Mouse (Mus musculus): ENCODE measurements around the gene Rnf10. TPM values are rescaled to one million over a fixed set of nuclear protein-coding genes. Genes with fewer than 3 reads are reported as not detected.

The Rnf10 gene
- polyA plus RNA-seq, 1 experiment from 2014 or later: 62.6 TPM

DNA sequence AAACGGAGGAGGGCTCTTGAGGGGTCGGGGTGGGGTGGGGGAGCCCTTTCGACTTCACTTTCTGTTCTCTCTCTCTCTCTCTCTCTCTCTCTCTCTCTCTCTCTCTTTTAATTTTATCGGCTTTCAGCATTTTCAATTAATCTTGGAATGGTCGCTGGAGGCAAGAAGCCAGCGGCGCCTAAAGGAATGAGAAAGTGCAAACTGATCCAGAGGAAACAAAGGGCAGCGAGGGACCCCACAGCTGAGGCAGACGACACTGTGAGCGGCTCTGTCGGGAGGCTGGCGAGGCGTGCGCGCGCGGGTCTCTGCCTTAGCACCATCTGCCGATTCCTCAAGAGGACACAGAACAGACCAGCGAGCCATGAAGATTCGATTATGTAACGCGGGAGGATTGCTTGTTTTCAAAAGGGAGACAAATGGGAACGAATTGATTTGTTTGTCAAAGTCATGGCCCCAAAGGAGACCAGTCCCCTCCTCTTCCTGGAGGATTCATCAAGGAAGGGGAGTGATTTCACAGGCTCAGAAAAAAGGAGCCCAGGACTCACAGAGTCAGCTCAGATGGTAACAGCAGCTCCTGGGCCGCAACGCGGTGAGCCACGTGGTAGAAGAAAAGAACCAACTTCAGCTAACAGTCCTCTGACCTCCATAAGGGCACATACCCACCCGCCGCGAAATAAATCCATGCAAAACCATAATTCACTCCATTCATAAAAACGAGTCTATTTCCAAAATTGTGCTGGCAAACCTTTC, 68.0 kb downstream of the Rnf10 start:
- Histone ChIP-seq H3K27ac (ENCODE audit: low read length) (no peak overlapping the region), H3K4me2 (replicated peaks; ENCODE audit: low read depth, low read length) (peak overlapping the region; percentile 42), H3K9ac (replicated peaks; ENCODE audit: low read depth, low read length) (no peak overlapping the region), H3K4me3 (ENCODE audit: low read depth, low read length) (peak overlapping the region; percentile 19; the same call in 1 of the 2 replicates), H3K4me1 (ENCODE audit: control insufficient read depth, insufficient read depth, low read length) (peaks cover 6% of the 10 kb centered on the region; the same call in 1 of the 2 replicates), H3K27me3 (ENCODE audit: control insufficient read depth, insufficient read depth, low read length) (no peaks in the 10 kb centered on the region), H3K36me3 (ENCODE audit: control insufficient read depth, insufficient read depth, low read length) (no peaks in the 10 kb centered on the region), H3K9me3 (ENCODE audit: control insufficient read depth, low read depth, low read length) (no peaks in the 10 kb centered on the region)
- 3% methylated on average over 31 of the region's 31 CpGs for WGBS
- no peak for ATAC-seq (ENCODE audit: insufficient number of reproducible peaks, insufficient read depth, low FRiP score, low read depth)

DNA sequence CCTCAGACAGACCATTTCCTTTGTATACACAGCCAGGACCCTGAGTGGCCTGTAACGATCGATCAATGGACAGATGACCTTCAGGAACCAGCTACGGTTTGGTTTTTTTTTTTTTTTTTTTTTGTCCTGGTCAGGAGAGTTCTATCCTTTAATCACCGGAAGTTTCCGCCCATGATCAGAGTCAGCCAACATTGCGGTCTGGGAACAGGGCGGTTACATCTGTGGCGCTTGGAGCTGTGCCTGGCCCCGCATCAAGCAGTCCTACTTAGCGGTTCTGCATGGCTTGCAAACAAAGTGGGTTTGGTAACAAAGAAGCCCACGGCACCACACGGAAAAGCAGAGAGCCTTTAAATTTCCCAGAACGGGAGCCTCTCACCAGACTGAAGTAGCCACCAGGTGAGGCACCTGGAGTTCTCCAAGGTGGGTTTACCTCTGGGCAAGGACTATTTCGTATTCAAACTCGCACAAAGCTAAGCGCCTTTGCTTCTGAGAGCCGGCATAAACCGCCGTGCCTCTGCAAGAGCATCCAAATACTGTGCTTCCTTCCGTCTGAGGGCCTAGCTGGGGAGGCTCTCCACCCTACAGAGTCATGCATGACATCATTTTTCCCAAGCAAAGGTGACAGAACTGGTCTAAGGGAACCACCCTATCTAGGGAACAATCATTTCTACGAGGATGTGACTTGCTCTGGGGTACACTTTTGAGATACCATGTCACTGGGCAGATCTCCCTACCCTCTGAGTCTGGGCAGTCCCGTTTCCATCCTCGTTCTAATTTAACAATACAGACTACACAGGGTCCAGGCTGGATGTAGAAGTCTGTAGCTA, 68.8 kb downstream of the Rnf10 start:
- H3K9me3 ChIP-seq (ENCODE audit: control insufficient read depth, low read depth, low read length): no peaks in the 10 kb centered on the region
- H3K4me1 ChIP-seq (ENCODE audit: control insufficient read depth, insufficient read depth, low read length): peaks cover 6% of the 10 kb centered on the region; the same call in 1 of the 2 replicates
- peak; percentile 37; the same call in 1 of the 2 replicates for ATAC-seq (ENCODE audit: insufficient number of reproducible peaks, insufficient read depth, low FRiP score, low read depth)
- no peaks in the 10 kb centered on the region for H3K27me3 ChIP-seq (ENCODE audit: control insufficient read depth, insufficient read depth, low read length)
- no peaks in the 10 kb centered on the region for H3K36me3 ChIP-seq (ENCODE audit: control insufficient read depth, insufficient read depth, low read length)
- 8% methylated on average over 23 of the region's 23 CpGs for WGBS
- H3K4me2 ChIP-seq (replicated peaks; ENCODE audit: low read depth, low read length): peak overlapping the region; percentile 42
- no peak overlapping the region for H3K9ac ChIP-seq (replicated peaks; ENCODE audit: low read depth, low read length)
- no peak overlapping the region for H3K27ac ChIP-seq (ENCODE audit: low read length)
- H3K4me3 ChIP-seq (ENCODE audit: low read depth, low read length): peak overlapping the region; percentile 19; the same call in 1 of the 2 replicates

DNA sequence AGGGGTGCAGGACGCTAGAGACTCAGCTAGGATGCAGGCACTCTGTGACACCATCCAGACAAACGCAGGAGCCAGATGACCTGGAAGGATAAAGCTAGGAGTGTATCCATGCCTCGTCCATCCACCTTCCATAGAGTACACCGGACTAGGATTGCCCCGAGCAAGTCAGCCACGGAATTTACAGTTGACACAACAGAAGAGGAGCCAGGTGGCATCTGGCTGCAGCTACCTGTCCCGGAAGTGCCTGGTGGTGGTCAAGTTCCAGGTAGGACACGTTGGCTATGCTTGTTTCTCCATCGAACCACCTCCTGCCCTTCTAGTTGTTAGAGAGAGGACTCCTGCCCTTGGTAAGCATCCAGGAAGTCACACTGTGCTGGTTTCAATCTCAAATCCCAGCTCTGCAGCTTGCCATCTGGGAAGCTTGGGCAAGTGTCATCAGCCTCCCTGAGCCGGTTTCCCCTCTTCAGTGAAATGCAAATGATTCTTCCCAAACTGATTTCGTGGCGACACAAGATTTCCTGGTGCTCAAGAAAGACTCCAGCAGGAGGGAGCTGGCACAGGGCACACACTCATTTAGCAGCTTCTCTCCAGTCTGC, 78.0 kb downstream of the Rnf10 start:
- 0 out of 2 replicates have a peak, but pooled peaks have one; percentile 20 for ATAC-seq (ENCODE audit: insufficient number of reproducible peaks, insufficient read depth, low FRiP score, low read depth)
- peaks cover 26% of the 10 kb centered on the region for H3K27me3 ChIP-seq (ENCODE audit: control insufficient read depth, insufficient read depth, low read length)
- no peaks in the 10 kb centered on the region for H3K36me3 ChIP-seq (ENCODE audit: control insufficient read depth, insufficient read depth, low read length)
- peaks cover 19% of the 10 kb centered on the region; the same call in 1 of the 2 replicates for H3K4me1 ChIP-seq (ENCODE audit: control insufficient read depth, insufficient read depth, low read length)
- H3K9me3 ChIP-seq (ENCODE audit: control insufficient read depth, low read depth, low read length): no peaks in the 10 kb centered on the region
- no peak overlapping the region for H3K9ac ChIP-seq (replicated peaks; ENCODE audit: low read depth, low read length)
- H3K27ac ChIP-seq (ENCODE audit: low read length): no peak overlapping the region
- 5% methylated on average over 12 of the region's 12 CpGs for WGBS
- H3K4me2 ChIP-seq (replicated peaks; ENCODE audit: low read depth, low read length): peak overlapping the region; percentile 100
- H3K4me3 ChIP-seq (ENCODE audit: low read depth, low read length): peak overlapping the region; percentile 59

DNA sequence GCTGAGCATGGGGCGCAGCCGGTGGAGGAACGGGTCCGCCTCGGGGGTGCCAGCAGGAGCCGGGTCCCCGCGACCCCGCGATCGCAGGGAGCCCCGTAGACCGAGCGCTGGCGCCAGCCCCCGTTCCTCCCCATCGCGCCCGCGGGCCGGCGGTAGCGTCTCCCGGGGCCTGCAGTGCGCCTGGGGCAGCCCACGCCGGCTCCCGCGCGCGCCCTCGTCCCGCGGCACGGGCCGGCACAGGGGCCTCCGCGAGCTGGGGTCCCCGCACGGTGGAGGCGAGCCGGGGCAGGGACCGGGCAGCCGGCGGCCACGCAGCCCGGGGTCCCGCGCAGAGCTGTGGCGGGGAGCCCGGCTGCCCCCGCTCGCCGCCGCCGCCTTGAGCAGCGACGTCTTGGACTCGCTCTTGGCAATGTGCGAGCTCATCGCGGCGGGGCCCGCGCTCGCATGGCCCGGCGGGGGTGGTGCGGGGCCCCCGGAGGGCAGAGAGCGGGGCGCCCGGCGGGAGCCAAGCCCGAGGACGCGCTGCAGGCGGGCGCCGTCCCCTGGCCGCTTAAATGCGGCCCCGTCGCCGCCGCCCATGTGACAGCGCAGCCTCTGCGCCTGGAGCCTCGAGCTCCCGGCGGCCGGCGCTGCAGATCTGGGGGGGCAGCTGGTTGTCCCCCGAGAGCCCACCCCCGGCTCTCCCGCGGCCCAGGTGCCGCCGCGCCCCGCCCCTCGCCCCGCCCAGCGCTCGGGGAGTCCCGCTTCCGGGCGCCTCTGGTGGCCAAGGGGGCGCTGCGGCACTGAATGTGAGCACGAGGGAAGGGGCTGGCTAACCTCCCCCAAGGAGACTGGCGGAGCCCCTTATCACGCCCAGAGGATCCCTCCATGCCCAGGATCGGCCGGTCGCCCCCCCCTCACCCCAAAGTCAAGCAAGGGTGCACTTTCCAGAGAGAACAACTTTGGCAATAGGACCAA, 78.8 kb downstream of the Rnf10 start, which contains the start of gene Cabp1:
Gene Cabp1, minus strand, starts transcription at position 713 of the 957 bp plus-strand sequence.
- under 1% methylated on average over 86 of the region's 116 CpGs for WGBS
- peak; percentile 66; the same call in 1 of the 2 replicates for ATAC-seq (ENCODE audit: insufficient number of reproducible peaks, insufficient read depth, low FRiP score, low read depth)
- Histone ChIP-seq H3K36me3 (ENCODE audit: control insufficient read depth, insufficient read depth, low read length) (no peaks in the 10 kb centered on the region), H3K4me1 (ENCODE audit: control insufficient read depth, insufficient read depth, low read length) (peaks cover 19% of the 10 kb centered on the region; the same call in 1 of the 2 replicates), H3K9ac (replicated peaks; ENCODE audit: low read depth, low read length) (peak within 1 kb of the TSS; percentile 36; the same call in 1 of the 2 replicates), H3K4me2 (replicated peaks; ENCODE audit: low read depth, low read length) (peak within 1 kb of the TSS; percentile 100), H3K9me3 (ENCODE audit: control insufficient read depth, low read depth, low read length) (no peaks in the 10 kb centered on the region), H3K27me3 (ENCODE audit: control insufficient read depth, insufficient read depth, low read length) (peaks cover 26% of the 10 kb centered on the region), H3K27ac (ENCODE audit: low read length) (no peak within 1 kb of the TSS), H3K4me3 (ENCODE audit: low read depth, low read length) (peak within 1 kb of the TSS; percentile 59)

DNA sequence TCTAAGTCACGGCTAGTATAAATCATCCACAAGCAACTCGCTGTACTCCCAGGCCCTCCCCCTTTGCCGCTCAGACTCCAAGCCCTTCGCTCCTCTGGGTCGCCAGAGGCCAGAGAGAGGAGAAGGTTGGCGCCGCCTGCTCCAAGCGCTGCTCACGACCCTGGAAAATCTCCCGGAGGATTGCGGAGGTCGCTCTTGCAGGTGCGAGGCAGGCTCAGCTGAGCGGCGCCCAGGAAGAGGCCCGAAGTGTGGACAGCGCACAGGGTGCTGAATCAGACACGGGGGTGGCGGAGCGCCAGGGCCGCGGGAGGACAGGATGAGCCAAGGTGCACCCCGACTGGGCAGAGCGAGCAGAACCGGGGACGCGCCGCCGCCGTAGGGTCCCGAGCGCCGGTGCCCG, 79.5 kb downstream of the Rnf10 start:
- Histone ChIP-seq H3K4me3 (ENCODE audit: low read depth, low read length) (peak overlapping the region; percentile 59), H3K36me3 (ENCODE audit: control insufficient read depth, insufficient read depth, low read length) (no peaks in the 10 kb centered on the region), H3K27ac (ENCODE audit: low read length) (no peak overlapping the region), H3K9me3 (ENCODE audit: control insufficient read depth, low read depth, low read length) (no peaks in the 10 kb centered on the region), H3K27me3 (ENCODE audit: control insufficient read depth, insufficient read depth, low read length) (peaks cover 26% of the 10 kb centered on the region), H3K9ac (replicated peaks; ENCODE audit: low read depth, low read length) (0 out of 2 replicates have a peak overlapping the region, but pooled peaks have one; percentile 36), H3K4me1 (ENCODE audit: control insufficient read depth, insufficient read depth, low read length) (peaks cover 19% of the 10 kb centered on the region; the same call in 1 of the 2 replicates), H3K4me2 (replicated peaks; ENCODE audit: low read depth, low read length) (peak overlapping the region; percentile 100)
- WGBS: under 1% methylated on average over 34 of the region's 34 CpGs
- peak; percentile 19; the same call in 1 of the 2 replicates for ATAC-seq (ENCODE audit: insufficient number of reproducible peaks, insufficient read depth, low FRiP score, low read depth)

DNA sequence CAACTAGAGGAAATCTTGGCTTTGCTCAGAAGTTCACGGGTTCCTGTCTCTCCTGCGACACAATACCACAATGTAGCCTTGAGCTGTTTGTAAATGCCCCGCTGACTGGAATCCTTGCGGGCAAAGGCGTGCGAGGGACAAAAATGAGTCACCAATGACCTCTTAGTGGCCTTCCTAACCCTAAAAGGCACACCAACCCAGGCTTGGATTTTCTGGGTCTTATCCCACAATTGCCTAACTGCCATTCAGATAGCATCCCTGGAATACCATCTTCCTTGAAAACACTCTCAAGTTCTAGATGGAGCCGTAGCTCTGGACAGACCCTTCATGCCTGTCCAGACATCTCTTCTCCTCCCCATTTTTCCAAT, 79.9 kb downstream of the Rnf10 start:
- H3K4me1 ChIP-seq (ENCODE audit: control insufficient read depth, insufficient read depth, low read length): peaks cover 19% of the 10 kb centered on the region; the same call in 1 of the 2 replicates
- no peaks in the 10 kb centered on the region for H3K36me3 ChIP-seq (ENCODE audit: control insufficient read depth, insufficient read depth, low read length)
- H3K9me3 ChIP-seq (ENCODE audit: control insufficient read depth, low read depth, low read length): no peaks in the 10 kb centered on the region
- H3K4me2 ChIP-seq (replicated peaks; ENCODE audit: low read depth, low read length): peak overlapping the region; percentile 100
- H3K9ac ChIP-seq (replicated peaks; ENCODE audit: low read depth, low read length): no peak overlapping the region
- H3K27ac ChIP-seq (ENCODE audit: low read length): no peak overlapping the region
- H3K4me3 ChIP-seq (ENCODE audit: low read depth, low read length): peak overlapping the region; percentile 59
- H3K27me3 ChIP-seq (ENCODE audit: control insufficient read depth, insufficient read depth, low read length): peaks cover 26% of the 10 kb centered on the region
- ATAC-seq (ENCODE audit: insufficient number of reproducible peaks, insufficient read depth, low FRiP score, low read depth): no peak
- WGBS: 15% methylated on average over 7 of the region's 7 CpGs

DNA sequence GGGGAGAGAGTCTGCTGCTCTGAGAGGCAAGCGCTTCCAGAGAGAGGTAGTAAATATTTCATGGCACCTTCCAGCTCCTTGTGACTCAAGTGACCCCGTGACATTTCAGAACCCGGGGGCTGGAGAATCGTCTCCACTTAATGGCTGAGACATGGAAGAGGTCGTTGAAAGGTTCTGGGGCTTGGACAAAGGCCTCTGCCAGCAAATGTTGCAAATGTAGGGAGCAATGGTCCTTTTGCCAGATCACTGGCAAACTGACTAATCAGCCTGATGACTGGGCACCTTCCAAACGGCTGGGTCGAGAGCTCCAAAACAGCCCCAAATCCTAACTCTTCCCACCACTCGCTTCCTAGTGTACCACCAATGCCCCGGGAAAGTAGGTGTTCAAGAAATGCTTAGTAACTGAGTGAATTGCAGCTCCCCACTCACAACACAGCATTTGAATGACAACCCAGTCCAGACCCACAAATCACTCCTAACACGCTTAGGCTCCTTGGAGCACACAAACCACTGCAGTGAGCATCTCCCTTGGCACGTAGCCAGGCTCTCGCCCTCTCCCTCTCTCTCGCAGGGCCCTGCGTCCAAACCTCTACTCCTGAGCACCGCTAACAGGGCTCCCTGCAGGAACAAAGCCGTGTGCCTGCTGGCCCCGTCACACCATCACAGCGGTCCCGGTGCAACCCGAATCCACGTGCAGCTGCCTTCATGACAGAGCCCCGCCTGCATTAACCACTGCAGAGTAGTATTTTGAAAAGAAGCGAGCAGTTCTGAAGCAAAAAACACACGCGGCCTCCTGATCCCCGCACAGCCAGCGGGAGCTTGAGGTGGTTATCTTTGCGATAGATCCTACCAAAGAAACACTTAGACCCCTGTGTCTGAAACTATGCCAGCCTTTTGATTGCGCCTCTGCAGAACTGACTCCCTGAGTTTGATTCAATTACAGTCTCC, 80.5 kb downstream of the Rnf10 start:
- H3K27me3 ChIP-seq (ENCODE audit: control insufficient read depth, insufficient read depth, low read length): peaks cover 26% of the 10 kb centered on the region
- 12% methylated on average over 29 of the region's 29 CpGs for WGBS
- peak overlapping the region; percentile 100; the same call in 1 of the 2 replicates for H3K4me2 ChIP-seq (replicated peaks; ENCODE audit: low read depth, low read length)

More for the DNA sequence above, 80.5 kb downstream of the Rnf10 start:
- H3K27ac ChIP-seq (ENCODE audit: low read length): no peak overlapping the region
- no peak overlapping the region for H3K4me3 ChIP-seq (ENCODE audit: low read depth, low read length)
- ATAC-seq (ENCODE audit: insufficient number of reproducible peaks, insufficient read depth, low FRiP score, low read depth): no peak
- no peaks in the 10 kb centered on the region for H3K9me3 ChIP-seq (ENCODE audit: control insufficient read depth, low read depth, low read length)
- H3K4me1 ChIP-seq (ENCODE audit: control insufficient read depth, insufficient read depth, low read length): peaks cover 22% of the 10 kb centered on the region; the same call in 1 of the 2 replicates
- no peaks in the 10 kb centered on the region for H3K36me3 ChIP-seq (ENCODE audit: control insufficient read depth, insufficient read depth, low read length)
- H3K9ac ChIP-seq (replicated peaks; ENCODE audit: low read depth, low read length): no peak overlapping the region

All from stomach, embryonic 14.5 days (tissue).